Mouse (Mus musculus): ENCODE data around the gene Cnnm1. TPM values are rescaled to one million over a fixed set of nuclear protein-coding genes. Genes with fewer than 3 reads are reported as not detected.
"Not testable (repeated sequence)": the region's sequence is repeated elsewhere in the genome, so short reads cannot be mapped to it uniquely, and the experiment has no call there.

Cnnm1 gene
- polyA plus RNA-seq, 1 experiment from 2014 or later = 5.5 TPM

- TF ChIP-seq CTCF (IDR thresholded peaks at IDR 0.05; ENCODE audit: low read depth) = no peak
- Histone ChIP-seq H3K27ac (ENCODE audit: low read depth, low read length) (no peak overlapping the region), H3K4me3 (ENCODE audit: low read depth, low read length) (no peak overlapping the region), H3K4me1 (replicated peaks; ENCODE audit: control insufficient read depth, insufficient read depth, low read length) (0 out of 2 replicates have a peak, but pooled peaks cover 3% of the 10 kb centered on the region), H3K27me3 (replicated peaks; ENCODE audit: control insufficient read depth, insufficient read depth, low read length) (no peaks in the 10 kb centered on the region), H3K4me2 (replicated peaks; ENCODE audit: low read depth) (no peak overlapping the region), H3K36me3 (ENCODE audit: control insufficient read depth, insufficient read depth) (peaks cover 24% of the 10 kb centered on the region), H3K9me3 (ENCODE audit: control insufficient read depth) (no peaks in the 10 kb centered on the region), H3K9ac (ENCODE audit: low read depth, low read length) (no peak overlapping the region)
- ATAC-seq = no peak
- WGBS = 85% methylated on average over 7 of the region's 7 CpGs
These were observed 57.2 kb downstream of the Cnnm1 start for GRCm38 (mm10) chr19:43497440-43497839.

DNA sequence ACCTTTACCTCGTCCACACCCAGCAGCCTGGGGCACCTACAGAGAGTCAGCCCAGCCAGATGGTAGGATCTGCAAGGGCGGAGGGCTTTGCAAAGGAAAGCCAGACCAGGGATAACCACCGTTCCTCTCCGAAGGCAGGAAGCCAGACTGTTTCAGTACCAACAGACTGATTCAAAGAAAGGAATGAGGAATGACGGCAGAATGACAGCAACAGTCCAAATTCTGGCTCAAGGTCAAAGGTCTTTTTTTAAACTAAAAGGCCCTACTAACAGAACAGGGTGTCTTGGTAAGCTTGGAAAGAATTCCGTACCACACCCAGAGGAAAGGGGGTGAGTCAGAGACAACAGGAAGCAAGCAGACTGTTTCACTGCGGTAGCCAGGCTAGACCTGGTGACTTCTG lies 58.6 kb downstream of the Cnnm1 start:
- Histone ChIP-seq H3K4me1 (replicated peaks; ENCODE audit: control insufficient read depth, insufficient read depth, low read length) (no peaks in the 10 kb centered on the region), H3K27ac (ENCODE audit: low read depth, low read length) (no peak overlapping the region), H3K4me3 (ENCODE audit: low read depth, low read length) (no peak overlapping the region), H3K9ac (ENCODE audit: low read depth, low read length) (no peak overlapping the region), H3K9me3 (ENCODE audit: control insufficient read depth) (no peaks in the 10 kb centered on the region), H3K27me3 (replicated peaks; ENCODE audit: control insufficient read depth, insufficient read depth, low read length) (no peaks in the 10 kb centered on the region), H3K36me3 (ENCODE audit: control insufficient read depth, insufficient read depth) (peaks cover 35% of the 10 kb centered on the region), H3K4me2 (replicated peaks; ENCODE audit: low read depth) (no peak overlapping the region)
- TF ChIP-seq CTCF (IDR thresholded peaks at IDR 0.05; ENCODE audit: low read depth) = no peak
- no peak for ATAC-seq
- WGBS = 79% methylated on average over 7 of the region's 7 CpGs

- no peaks in the 10 kb centered on the region; the same call in 1 of the 2 replicates for H3K4me1 ChIP-seq (replicated peaks; ENCODE audit: control insufficient read depth, insufficient read depth, low read length)
- no peak overlapping the region for H3K27ac ChIP-seq (ENCODE audit: low read depth, low read length)
- ATAC-seq = peak; percentile 69
- H3K9ac ChIP-seq (ENCODE audit: low read depth, low read length) = no peak overlapping the region
- H3K27me3 ChIP-seq (replicated peaks; ENCODE audit: control insufficient read depth, insufficient read depth, low read length) = no peaks in the 10 kb centered on the region
- TF ChIP-seq CTCF (IDR thresholded peaks at IDR 0.05; ENCODE audit: low read depth) = no peak
- H3K9me3 ChIP-seq (ENCODE audit: control insufficient read depth) = no peaks in the 10 kb centered on the region
- WGBS = 59% methylated on average over 11 of the region's 11 CpGs
- no peak overlapping the region for H3K4me2 ChIP-seq (replicated peaks; ENCODE audit: low read depth)
- H3K4me3 ChIP-seq (ENCODE audit: low read depth, low read length) = no peak overlapping the region
- H3K36me3 ChIP-seq (ENCODE audit: control insufficient read depth, insufficient read depth) = peaks cover 57% of the 10 kb centered on the region
These were observed 62.4 kb downstream of the Cnnm1 start for GRCm38 (mm10) chr19:43502630-43503029.

- not testable (repeated sequence) for H3K27ac ChIP-seq (ENCODE audit: low read depth, low read length); H3K9me3 ChIP-seq (ENCODE audit: control insufficient read depth); H3K4me3 ChIP-seq (ENCODE audit: low read depth, low read length); H3K4me1 ChIP-seq (replicated peaks; ENCODE audit: control insufficient read depth, insufficient read depth, low read length); H3K9ac ChIP-seq (ENCODE audit: low read depth, low read length); H3K4me2 ChIP-seq (replicated peaks; ENCODE audit: low read depth); H3K27me3 ChIP-seq (replicated peaks; ENCODE audit: control insufficient read depth, insufficient read depth, low read length); ATAC-seq
- 96% methylated on average over 7 of the region's 9 CpGs for WGBS
- H3K36me3 ChIP-seq (ENCODE audit: control insufficient read depth, insufficient read depth) = peaks cover 59% of the 10 kb centered on the region
These were observed 63.4 kb downstream of the Cnnm1 start for GRCm38 (mm10) chr19:43503593-43503992.

DNA sequence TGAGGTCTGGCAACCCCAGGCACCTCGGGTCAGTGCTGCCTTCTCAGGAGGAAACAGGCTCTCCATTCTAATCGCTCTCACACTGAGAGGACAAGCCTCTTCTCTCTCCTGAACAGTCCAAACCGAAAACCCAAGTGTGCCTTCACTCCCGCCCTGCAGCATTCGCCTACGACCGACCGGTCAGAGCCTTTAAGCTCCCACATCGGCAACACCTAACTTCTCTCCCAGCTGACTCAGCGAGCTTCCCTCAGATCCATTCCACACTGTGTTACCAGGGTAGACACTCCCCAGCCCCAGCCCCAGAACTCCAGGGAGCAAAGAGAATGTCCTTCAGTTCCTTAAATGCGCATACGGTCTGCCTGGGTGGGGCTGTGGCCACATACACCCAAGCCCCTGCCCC lies 65.2 kb downstream of the Cnnm1 start:
- no peak for TF ChIP-seq CTCF (IDR thresholded peaks at IDR 0.05; ENCODE audit: low read depth)
- H3K27ac ChIP-seq (ENCODE audit: low read depth, low read length) = no peak overlapping the region
- no peak overlapping the region for H3K4me3 ChIP-seq (ENCODE audit: low read depth, low read length)
- no peaks in the 10 kb centered on the region for H3K27me3 ChIP-seq (replicated peaks; ENCODE audit: control insufficient read depth, insufficient read depth, low read length)
- H3K36me3 ChIP-seq (ENCODE audit: control insufficient read depth, insufficient read depth) = peaks cover 64% of the 10 kb centered on the region
- no peak for ATAC-seq
- H3K4me1 ChIP-seq (replicated peaks; ENCODE audit: control insufficient read depth, insufficient read depth, low read length) = no peaks in the 10 kb centered on the region; the same call in 1 of the 2 replicates
- no peaks in the 10 kb centered on the region for H3K9me3 ChIP-seq (ENCODE audit: control insufficient read depth)
- H3K4me2 ChIP-seq (replicated peaks; ENCODE audit: low read depth) = no peak overlapping the region
- 82% methylated on average over 12 of the region's 12 CpGs for WGBS
- H3K9ac ChIP-seq (ENCODE audit: low read depth, low read length) = no peak overlapping the region

DNA sequence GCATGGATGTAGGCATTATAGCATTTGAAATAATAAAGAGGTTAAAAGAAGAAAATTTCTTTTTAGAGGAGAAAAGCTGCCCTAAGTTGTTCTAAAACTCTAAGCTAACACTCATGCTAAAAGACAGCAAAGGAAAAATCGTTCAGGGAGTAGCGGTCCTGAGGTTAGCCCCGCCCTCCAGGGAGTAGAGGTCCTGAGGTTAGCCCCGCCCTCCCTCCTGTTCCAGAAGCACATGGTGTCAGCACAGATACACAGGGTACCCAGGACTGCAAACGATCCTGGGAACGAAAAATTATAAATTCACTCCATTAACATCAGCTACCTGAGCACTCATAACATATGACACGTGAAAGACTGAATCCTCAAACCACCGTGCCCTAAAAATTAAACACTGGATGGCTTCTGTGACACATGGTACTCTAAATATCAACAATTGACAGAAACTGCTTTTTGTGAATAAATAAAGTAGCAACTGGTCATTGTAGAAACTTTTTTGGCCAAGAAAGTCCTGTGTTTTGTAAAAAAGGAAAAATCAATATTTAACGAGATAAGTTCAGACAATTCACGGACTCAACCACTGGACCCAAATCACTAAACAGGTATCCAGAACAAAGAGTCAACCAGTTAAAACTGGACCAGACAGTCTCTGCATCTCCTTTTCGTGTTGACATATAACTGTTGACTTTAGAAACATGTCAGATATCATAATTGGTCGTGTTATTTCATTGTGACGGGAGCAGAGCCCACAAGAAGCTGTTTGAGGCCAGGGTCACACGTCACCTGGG lies 70.4 kb downstream of the Cnnm1 start:
- WGBS = 83% methylated on average over 14 of the region's 14 CpGs
- TF ChIP-seq CTCF (IDR thresholded peaks at IDR 0.05; ENCODE audit: low read depth) = no peak
- Histone ChIP-seq H3K27ac (ENCODE audit: low read depth, low read length) (peak overlapping the region; percentile 67), H3K4me3 (ENCODE audit: low read depth, low read length) (no peak overlapping the region), H3K9ac (ENCODE audit: low read depth, low read length) (no peak overlapping the region), H3K36me3 (ENCODE audit: control insufficient read depth, insufficient read depth) (peaks cover 51% of the 10 kb centered on the region), H3K4me1 (replicated peaks; ENCODE audit: control insufficient read depth, insufficient read depth, low read length) (no peaks in the 10 kb centered on the region), H3K4me2 (replicated peaks; ENCODE audit: low read depth) (no peak overlapping the region), H3K9me3 (ENCODE audit: control insufficient read depth) (no peaks in the 10 kb centered on the region), H3K27me3 (replicated peaks; ENCODE audit: control insufficient read depth, insufficient read depth, low read length) (no peaks in the 10 kb centered on the region)
- no peak for ATAC-seq

Data from intestine, postnatal 0 days (tissue).